Mouse (Mus musculus): ENCODE results near the gene Evx2. TPM values are rescaled to one million over a fixed set of nuclear protein-coding genes. Genes with fewer than 3 reads are reported as not detected.

The Evx2 gene
- total RNA-seq (2023; ENCODE audit: inconsistent age): not detected in 4 replicates

GRCm38 (mm10) chr2:74659507-74660005 is at the start of gene Evx2:
TSS of gene Evx2 (minus strand) at chr2:74659557.

GRCm38 (mm10) chr2:74704393-74704998 is 45.1 kb upstream of the Evx2 start, which contains the start of gene Hoxd8:
TSS of gene Hoxd8 (plus strand) at chr2:74704615.

GRCm38 (mm10) chr2:74697567-74698121 is 38.3 kb upstream of the Evx2 start, which contains the start of gene Hoxd9:
TSS of gene Hoxd9 (plus strand) at chr2:74697727.

GRCm38 (mm10) chr2:74691022-74691951 is 31.9 kb upstream of the Evx2 start, which contains the start of gene Hoxd10:
TSS of gene Hoxd10 (plus strand) at chr2:74691924.

GRCm38 (mm10) chr2:74678891-74679595 is 19.7 kb upstream of the Evx2 start, which contains the start of gene Hoxd11:
TSS of gene Hoxd11 (plus strand) at chr2:74679557.

GRCm38 (mm10) chr2:74674881-74675665 is 15.7 kb upstream of the Evx2 start, which contains the start of gene Hoxd12:
TSS of gene Hoxd12 (plus strand) at chr2:74675013.

GRCm38 (mm10) chr2:74667842-74668357 is 8.5 kb upstream of the Evx2 start, which contains the start of gene Hoxd13:
TSS of gene Hoxd13 (plus strand) at chr2:74668310.

Other genes starting within 250 kb of the Evx2 start
- gene Lnpk, start 80.1 kb downstream of the Evx2 start, total RNA-seq (2023; ENCODE audit: inconsistent age): 22.3 to 29.3 TPM (median 25.9 TPM) in 4 replicates
- not detected in 4 replicates for gene Hoxd13, start 8.8 kb upstream of the Evx2 start, total RNA-seq (2023; ENCODE audit: inconsistent age)
- not detected in 4 replicates for gene Hoxd12, start 15.5 kb upstream of the Evx2 start, total RNA-seq (2023; ENCODE audit: inconsistent age)
- gene Hoxd11, start 20.0 kb upstream of the Evx2 start, total RNA-seq (2023; ENCODE audit: inconsistent age): not detected in 4 replicates
- not detected in 4 replicates for gene Hoxd10, start 32.4 kb upstream of the Evx2 start, total RNA-seq (2023; ENCODE audit: inconsistent age)
- not detected in 4 replicates for gene Hoxd9, start 38.2 kb upstream of the Evx2 start, total RNA-seq (2023; ENCODE audit: inconsistent age)
- gene Hoxd8, start 45.1 kb upstream of the Evx2 start, total RNA-seq (2023; ENCODE audit: inconsistent age): not detected in 4 replicates
- not detected in 4 replicates for gene Hoxd3, start 52.4 kb upstream of the Evx2 start, total RNA-seq (2023; ENCODE audit: inconsistent age)
- gene Hoxd4, start 52.4 kb upstream of the Evx2 start, total RNA-seq (2023; ENCODE audit: inconsistent age): not detected in 4 replicates
- not detected in 4 replicates for gene Gm28230, start 67.2 kb upstream of the Evx2 start, total RNA-seq (2023; ENCODE audit: inconsistent age)
- not detected in 4 replicates for gene Hoxd1, start 103.4 kb upstream of the Evx2 start, total RNA-seq (2023; ENCODE audit: inconsistent age)
- 17.8 to 23.8 TPM (median 20.6 TPM) in 4 replicates for gene Mtx2, start 166.2 kb upstream of the Evx2 start, total RNA-seq (2023; ENCODE audit: inconsistent age)

Data from B cell, adult (primary cell).